Mouse (Mus musculus) megakaryocyte, adult 5-6 weeks (primary cell): ENCODE measurements around the gene Prdm16. TPM values are rescaled to one million over a fixed set of nuclear protein-coding genes. Genes with fewer than 3 reads are reported as not detected.

Source experiments
- ATAC-seq: 2 replicates; pipeline ENCODE4 v1.8.0; 2016; ENCODE audit warnings: mild to moderate bottlenecking, inconsistent platforms; ENCODE audit not compliant: poor library complexity, severe bottlenecking
- total RNA-seq, 2 experiments: library from RNA; stranded (forward) in 1 of 2; stranded (reverse) in 1 of 2; fragments of 153-499, 151-499 nt in 1 of 2; fragments of 221-1000, 200-1000 nt in 1 of 2; gene quantifications; 2 replicates each; pipeline versions ENCODE4 v1.2.3 to v1.2.4; 2015 to 2017

Gene Prdm16
- total RNA-seq, 2 experiments from 2014 or later: 0.73 to 0.85 TPM

GRCm38 (mm10) chr4:154399634-154400033 lies 237.0 kb downstream of the Prdm16 start:
- ATAC-seq: no peak

- no peak for ATAC-seq
Observed at GRCm38 (mm10) chr4:154396652-154397301, 239.9 kb downstream of the Prdm16 start.

DNA sequence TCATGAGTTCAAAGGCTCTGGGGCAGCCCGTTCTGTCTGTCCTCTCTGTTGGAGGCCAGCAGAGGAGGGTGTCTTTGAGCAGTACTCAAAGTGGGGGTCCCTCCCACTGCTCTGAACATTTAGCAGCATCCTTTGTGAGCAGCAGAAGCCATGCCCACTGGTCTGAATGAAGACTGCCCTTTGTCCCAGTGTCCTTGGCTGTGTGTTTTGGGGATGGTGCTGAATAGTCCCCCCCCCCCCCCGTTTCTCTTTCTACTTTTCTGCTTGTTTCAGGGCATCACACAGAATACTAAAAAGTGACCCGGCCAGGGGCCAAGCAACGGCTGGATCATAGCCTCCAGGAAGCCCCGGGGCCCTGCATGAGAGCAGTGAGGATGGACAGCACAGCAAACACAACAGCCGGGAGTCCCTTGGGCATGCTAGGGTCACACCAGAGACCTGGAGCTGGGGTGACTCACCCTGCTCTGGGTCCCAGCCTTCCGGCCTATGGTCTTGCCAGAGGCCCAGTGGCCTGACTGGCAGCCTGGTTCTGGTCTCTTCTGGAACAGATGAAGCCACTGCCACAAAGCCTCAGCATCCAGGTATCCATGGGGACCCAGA lies 242.4 kb downstream of the Prdm16 start:
- no peak for ATAC-seq

DNA sequence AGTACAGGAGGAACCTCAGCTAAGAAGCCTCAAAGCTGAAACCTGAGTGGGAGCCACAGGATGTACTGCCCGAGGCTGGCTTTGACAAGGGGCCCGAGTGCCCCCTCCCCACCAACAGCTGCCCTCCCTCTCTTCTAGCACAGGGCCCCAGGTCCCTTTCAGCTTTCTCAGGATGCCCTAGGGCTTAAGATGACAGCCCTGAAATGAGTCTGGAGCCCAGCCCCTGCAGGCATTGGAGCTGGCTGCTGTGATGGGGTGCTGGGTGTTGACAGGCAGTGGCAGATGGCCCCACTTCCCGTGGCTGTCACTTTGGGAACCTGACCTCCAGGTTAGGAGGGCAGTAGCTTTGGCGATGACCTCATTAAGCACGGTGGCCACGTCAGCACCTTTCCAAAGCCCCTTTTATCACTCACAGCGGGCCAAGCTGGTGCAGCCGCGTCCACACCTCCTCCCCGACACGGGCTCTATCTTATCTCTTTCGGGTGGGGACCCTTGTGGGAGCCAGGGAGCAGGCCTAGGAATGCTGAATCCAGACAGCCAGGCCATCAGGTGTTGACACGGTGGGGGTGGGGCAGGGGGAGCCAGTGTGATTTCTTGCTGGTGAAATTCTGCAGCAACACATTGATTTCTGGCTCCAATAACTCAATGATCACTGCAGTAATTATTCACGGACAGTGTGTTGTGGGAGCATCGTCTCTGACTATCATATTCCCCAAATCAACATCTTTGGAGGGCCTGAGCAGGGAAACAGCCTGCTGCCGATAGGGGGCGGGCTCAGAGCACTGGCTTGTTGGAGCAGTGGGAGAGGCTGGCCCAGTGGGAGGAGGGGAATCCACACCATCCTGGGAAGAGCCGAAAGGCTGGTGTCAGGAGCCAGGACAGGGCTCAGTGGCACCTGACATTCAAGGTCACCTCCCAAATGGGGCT lies 243.2 kb downstream of the Prdm16 start:
- ATAC-seq: no peak

GRCm38 (mm10) chr4:154392641-154393040 lies 244.0 kb downstream of the Prdm16 start:
- no peak for ATAC-seq

DNA sequence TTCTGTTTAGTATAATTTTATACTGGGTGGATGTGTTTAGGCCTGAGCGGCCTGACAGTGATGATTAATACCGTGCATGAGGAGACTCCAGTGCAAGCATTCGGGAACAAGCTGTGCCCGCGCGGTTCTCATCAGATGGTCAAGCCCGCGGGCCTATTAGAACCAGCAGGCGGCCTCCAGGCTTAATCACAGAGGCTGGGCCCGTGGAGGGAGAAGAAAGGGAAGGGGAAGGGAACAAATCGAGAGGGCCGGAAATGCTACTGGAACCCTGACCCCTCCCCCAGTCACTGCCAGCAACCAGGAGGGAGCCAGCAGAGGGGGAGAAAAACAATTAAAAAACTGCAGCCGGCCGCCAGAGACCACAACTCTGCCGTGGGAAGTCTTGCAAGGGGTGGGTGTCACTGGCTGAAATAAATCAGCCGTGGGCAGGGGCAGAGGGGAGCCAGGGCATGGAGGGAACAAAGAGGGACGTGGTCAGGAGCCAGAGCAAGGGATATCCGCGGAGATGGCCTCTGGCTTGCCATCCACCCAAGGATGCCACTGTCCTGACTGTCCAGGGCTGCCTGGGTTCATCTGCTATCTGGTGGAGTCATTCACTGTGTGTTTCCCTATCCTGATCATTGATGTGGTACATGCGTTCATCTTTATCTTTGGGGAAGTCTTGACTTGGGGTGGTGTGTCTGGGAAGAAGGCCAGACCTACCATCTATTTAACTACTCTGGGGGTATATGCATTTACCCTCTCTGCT lies 246.2 kb downstream of the Prdm16 start:
- no peak for ATAC-seq

- ATAC-seq: no peak
Observed at GRCm38 (mm10) chr4:154389641-154390040, 247.0 kb downstream of the Prdm16 start.

GRCm38 (mm10) chr4:154386810-154387209 lies 249.9 kb downstream of the Prdm16 start:
- ATAC-seq: no peak

DNA sequence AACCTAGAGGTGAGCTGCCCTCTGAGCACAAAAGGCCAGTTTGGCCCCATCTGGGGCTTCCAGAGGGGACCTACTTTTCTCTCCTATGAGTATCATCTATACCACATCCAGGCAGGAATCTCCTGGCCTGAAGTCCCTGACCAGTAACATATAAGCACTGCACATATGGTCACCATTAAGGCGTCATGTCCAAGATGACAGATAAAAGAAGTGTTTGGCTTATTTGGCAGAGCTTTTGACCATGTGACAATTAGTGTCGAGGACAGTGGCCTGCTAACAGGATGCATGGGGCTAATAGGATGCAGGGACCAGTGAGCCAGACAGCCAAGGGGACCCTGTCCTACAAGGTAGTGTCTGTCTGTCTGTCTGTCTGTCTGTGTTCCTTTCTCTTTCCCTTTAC lies 250.8 kb downstream of the Prdm16 start:
- ATAC-seq: no peak

- ATAC-seq: no peak
Observed at GRCm38 (mm10) chr4:154385208-154385607, 251.5 kb downstream of the Prdm16 start.

- no peak for ATAC-seq
Observed at GRCm38 (mm10) chr4:154378876-154379275, 257.8 kb downstream of the Prdm16 start.

- ATAC-seq: peak; percentile 63
Observed at GRCm38 (mm10) chr4:154375939-154376625, 260.6 kb downstream of the Prdm16 start.

DNA sequence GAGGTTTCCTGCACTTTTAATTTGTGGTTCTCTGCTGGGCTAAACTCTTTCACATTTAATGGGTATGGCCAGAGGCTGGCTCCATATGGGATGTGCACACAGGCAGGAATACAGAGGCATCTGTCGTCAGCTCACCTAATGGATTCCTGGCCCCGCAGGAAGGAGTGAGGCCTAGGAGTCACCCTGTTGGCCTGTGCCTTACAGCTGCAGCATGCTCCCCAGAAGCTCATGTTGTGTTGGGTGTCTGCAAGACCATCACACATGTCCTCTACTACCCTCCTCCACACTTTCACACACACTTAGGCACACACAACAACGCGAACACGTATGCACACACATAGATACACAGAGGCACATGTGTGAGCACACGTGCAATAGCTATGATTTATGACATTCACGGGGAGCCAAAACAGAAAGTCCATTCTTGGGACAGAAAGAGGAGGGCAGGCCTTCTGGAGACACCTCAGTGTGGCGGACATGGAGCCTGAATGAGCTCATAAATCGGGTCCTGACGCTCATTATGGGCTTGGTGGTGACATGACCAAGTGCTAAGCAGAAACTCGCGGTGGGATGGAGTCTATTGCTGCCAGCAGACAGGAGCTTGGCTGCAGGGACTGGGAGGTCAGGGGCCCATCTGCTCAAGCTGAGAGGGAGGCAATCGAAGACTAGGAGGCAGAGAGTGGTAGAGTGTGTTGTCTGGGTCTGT lies 265.0 kb downstream of the Prdm16 start:
- no peak for ATAC-seq

DNA sequence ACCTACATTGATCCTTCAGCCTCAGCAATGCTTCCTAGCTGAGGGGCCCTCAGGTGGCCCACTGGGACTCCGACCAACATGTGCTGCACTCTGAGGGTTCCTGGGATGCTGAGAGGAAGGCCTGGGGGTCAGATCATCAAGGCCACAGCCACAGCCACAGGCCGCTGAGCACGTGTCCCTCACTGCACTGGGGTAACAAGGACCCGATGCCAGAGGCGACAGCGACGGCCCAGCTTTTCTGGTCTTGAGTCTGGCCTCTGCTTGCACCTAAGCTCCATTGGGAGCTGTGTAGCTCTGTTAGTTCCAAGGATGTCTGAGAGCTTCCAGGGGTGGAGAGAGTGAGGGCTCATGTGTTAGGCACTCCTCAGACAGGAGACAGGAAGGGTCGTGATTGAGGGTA lies 265.8 kb downstream of the Prdm16 start:
- ATAC-seq: no peak

DNA sequence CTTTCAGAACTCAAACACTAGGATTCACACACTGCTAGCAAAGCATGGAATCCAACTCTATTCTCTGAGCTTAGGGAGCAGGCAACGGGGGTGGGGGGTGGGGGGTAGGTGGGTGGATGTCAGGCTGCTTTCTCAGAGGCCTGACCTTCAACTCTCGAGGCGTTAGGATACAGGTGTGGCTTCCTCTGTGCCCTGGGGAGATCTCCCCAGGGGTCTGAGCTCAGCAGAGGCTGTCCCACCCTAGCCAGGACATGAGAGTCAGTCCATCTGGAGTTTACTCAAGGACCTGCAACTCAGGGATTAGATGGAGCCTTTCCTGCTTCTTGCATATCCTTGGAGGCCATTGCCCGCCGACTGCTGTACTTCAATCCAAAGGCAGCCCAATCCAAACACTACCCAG lies 267.6 kb downstream of the Prdm16 start:
- ATAC-seq: no peak

- no peak for ATAC-seq
Observed at GRCm38 (mm10) chr4:154366836-154367235, 269.8 kb downstream of the Prdm16 start.

DNA sequence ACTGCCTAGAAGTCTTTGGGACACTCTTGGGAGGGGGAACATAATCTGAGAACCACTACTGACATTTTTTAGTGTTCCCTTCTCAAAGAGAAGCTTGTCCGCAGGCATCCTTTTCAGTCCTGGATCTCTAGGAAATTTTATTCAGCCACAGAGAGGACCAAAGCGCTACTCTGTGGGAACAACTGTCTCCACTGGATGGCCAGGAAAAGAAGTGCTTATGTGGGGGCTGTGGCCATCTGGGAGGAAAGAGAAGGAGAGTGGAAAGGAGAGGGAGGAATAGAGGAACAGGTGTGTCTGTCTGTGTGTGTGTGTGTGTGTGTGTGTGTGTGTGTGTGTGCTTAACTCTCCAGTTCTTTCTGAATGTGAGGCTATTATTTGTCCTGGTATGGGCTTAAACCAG lies 271.9 kb downstream of the Prdm16 start:
- ATAC-seq: no peak

- no peak for ATAC-seq
Observed at GRCm38 (mm10) chr4:154360850-154361249, 275.8 kb downstream of the Prdm16 start.

- ATAC-seq: no peak
Observed at GRCm38 (mm10) chr4:154360441-154360840, 276.2 kb downstream of the Prdm16 start.
